ENCODE assay signal across 18 mouse cellular contexts in genomic region chr10:93373954-93374689, GRCm38 (mm10).
DNase-seq lines count a peak whose midpoint lies in the region; ATAC-seq and TF ChIP-seq lines count a peak whose summit lies in the region.
"Had no signal": no experiment of that assay in that cellular context is flagged by ENCODE, and none has a peak within 500 bp of the region (broad histone marks: within the 10 kb centered on the region; RNA-seq: fewer than 3 reads in every experiment).

No protein-coding gene starts in this region.

- no peak for TF ChIP-seq POLR2A in cerebellum, adult 2 months (IDR thresholded peaks at IDR 0.05; ENCODE audit: borderline replicate concordance, insufficient read depth, low read length)

- H3K36me3 ChIP-seq in heart, embryonic 10.5 days: no peaks in the 10 kb centered on the region
- H3K36me3 ChIP-seq in lung, embryonic 15.5 days: no peaks in the 10 kb centered on the region
- no peaks in the 10 kb centered on the region for H3K36me3 ChIP-seq in forebrain, postnatal 0 days (ENCODE audit: insufficient read depth)
- H3K36me3 ChIP-seq: embryonic facial prominence, embryonic 13.5 days had no signal

- no peak overlapping the region for H3K4me3 ChIP-seq in heart, embryonic 10.5 days
- H3K4me3 ChIP-seq in lung, embryonic 15.5 days: no peak overlapping the region
- no peak overlapping the region for H3K4me3 ChIP-seq in brown adipose tissue, adult 24 weeks (ENCODE audit: insufficient read depth, low read depth, low read length)
- H3K4me3 ChIP-seq in forebrain, postnatal 0 days (ENCODE audit: low read depth, low read length): no peak overlapping the region
- H3K4me3 ChIP-seq in cerebellum, adult 2 months (replicated peaks; ENCODE audit: insufficient read depth, low read depth, low read length): no peak overlapping the region
- H3K4me3 ChIP-seq: embryonic facial prominence, embryonic 13.5 days; layer of hippocampus, adult 2 months; myocyte had no signal

- ATAC-seq in lung, embryonic 15.5 days (ENCODE audit: borderline replicate concordance, extremely low read depth, low FRiP score, low TSS enrichment): no peak
- ATAC-seq in forebrain, postnatal 0 days: peak; percentile 96
- ATAC-seq in frontal cortex, adult (ENCODE audit: low TSS enrichment): no peak

- H3K4me1 ChIP-seq in heart, embryonic 10.5 days: peaks cover 15% of the 10 kb centered on the region
- no peaks in the 10 kb centered on the region for H3K4me1 ChIP-seq in lung, embryonic 15.5 days
- H3K4me1 ChIP-seq in brown adipose tissue, adult 24 weeks (ENCODE audit: control insufficient read depth, insufficient read depth, insufficient read length, low read length): peaks cover 35% of the 10 kb centered on the region
- H3K4me1 ChIP-seq in forebrain, postnatal 0 days (ENCODE audit: insufficient read depth): peaks cover 11% of the 10 kb centered on the region
- H3K4me1 ChIP-seq in cerebellum, adult 2 months (ENCODE audit: control insufficient read depth, insufficient read depth, low read length): peaks cover 6% of the 10 kb centered on the region; the same call in 1 of the 2 replicates
- H3K4me1 ChIP-seq: embryonic facial prominence, embryonic 13.5 days had no signal

- no peak overlapping the region for H3K4me2 ChIP-seq in lung, embryonic 15.5 days
- H3K4me2 ChIP-seq in forebrain, postnatal 0 days (ENCODE audit: low read depth): no peak overlapping the region
- H3K4me2 ChIP-seq: embryonic facial prominence, embryonic 13.5 days; heart, embryonic 11.5 days had no signal

- no peak for TF ChIP-seq CTCF in forebrain, postnatal 0 days (IDR thresholded peaks at IDR 0.05; ENCODE audit: low read depth)
- no peak for TF ChIP-seq CTCF in cerebellum, adult 2 months (IDR thresholded peaks at IDR 0.05; ENCODE audit: borderline replicate concordance, insufficient read depth, low read depth, low read length)

- no peak overlapping the region for H3K27ac ChIP-seq in heart, embryonic 10.5 days
- peak overlapping the region; percentile 86; the same call in 1 of the 2 replicates for H3K27ac ChIP-seq in lung, embryonic 15.5 days
- H3K27ac ChIP-seq in brown adipose tissue, adult 24 weeks (replicated peaks; ENCODE audit: low read depth, low read length): peak overlapping the region; percentile 100
- H3K27ac ChIP-seq in forebrain, postnatal 0 days (ENCODE audit: low read depth, low read length): peak overlapping the region; percentile 51
- H3K27ac ChIP-seq in cerebellum, adult 2 months (ENCODE audit: insufficient read depth, low read length): no peak overlapping the region
- H3K27ac ChIP-seq: layer of hippocampus, adult 2 months had no signal

- no peak overlapping the region for H3K9ac ChIP-seq in lung, embryonic 15.5 days
- no peak overlapping the region for H3K9ac ChIP-seq in forebrain, postnatal 0 days
- H3K9ac ChIP-seq: embryonic facial prominence, embryonic 13.5 days had no signal

- H3K27me3 ChIP-seq in heart, embryonic 10.5 days (ENCODE audit: insufficient read depth, poor library complexity, severe bottlenecking): no peaks in the 10 kb centered on the region
- H3K27me3 ChIP-seq in lung, embryonic 15.5 days: no peaks in the 10 kb centered on the region
- H3K27me3 ChIP-seq in forebrain, postnatal 0 days (ENCODE audit: insufficient read depth, low read length): no peaks in the 10 kb centered on the region
- no peaks in the 10 kb centered on the region for H3K27me3 ChIP-seq in cerebellum, adult 2 months (ENCODE audit: control insufficient read depth, insufficient read depth, low read length)
- H3K27me3 ChIP-seq: CH12.LX; embryonic facial prominence, embryonic 13.5 days had no signal

- DNase-seq in heart, adult 11 months: peak; percentile 83
- no peak for DNase-seq in heart, embryonic 10.5 days (ENCODE audit: low spot score)
- no peak for DNase-seq in lung, postnatal 25 days (ENCODE audit: low spot score)
- peak; percentile 62 for DNase-seq in forebrain, postnatal 0 days
- no peak for DNase-seq in cerebellum, adult 2 months
- DNase-seq: cerebellum, adult 18-20 months; left cerebral cortex, postnatal 4 days; right cerebral cortex, adult 18-20 months; thymus, postnatal 4 days had no signal

- WGBS in heart, embryonic 10.5 days: 84% methylated on average over 6 of the region's 6 CpGs
- WGBS in lung, embryonic 15.5 days: 80% methylated on average over 6 of the region's 6 CpGs
- 22% methylated on average over 6 of the region's 6 CpGs for WGBS in forebrain, postnatal 0 days
- 76% methylated on average over 6 of the region's 6 CpGs for WGBS in cerebellum, adult 2 months

- H3K9me3 ChIP-seq in heart, embryonic 10.5 days: no peaks in the 10 kb centered on the region
- H3K9me3 ChIP-seq in lung, embryonic 15.5 days: no peaks in the 10 kb centered on the region
- H3K9me3 ChIP-seq in forebrain, postnatal 0 days (ENCODE audit: low read length): no peaks in the 10 kb centered on the region
- H3K9me3 ChIP-seq: embryonic facial prominence, embryonic 13.5 days; megakaryocyte, embryonic 14.5 days had no signal

Comparison
In these comparisons a context has a peak if more than half of its experiments do, and no peak if none do; other contexts are left out.
1. DNase-seq: peak in heart, adult 11 months (single experiment) and forebrain, postnatal 0 days (single experiment); none in heart, embryonic 10.5 days (single experiment), lung, postnatal 25 days (single experiment) and cerebellum, adult 2 months (0 of 2).
2. H3K27ac ChIP-seq: peak in lung, embryonic 15.5 days (single experiment), brown adipose tissue, adult 24 weeks (single experiment) and forebrain, postnatal 0 days (single experiment); none in heart, embryonic 10.5 days (single experiment) and cerebellum, adult 2 months (single experiment).